Mouse (Mus musculus) forebrain, embryonic 15.5 days (tissue): ENCODE measurements at regions not wholly inside any gene's neighbourhood (a gene's known extent, or its start where the extent isn't known, plus 50 kb on each side); places are given as distances from the start of the nearest gene placed in this dataset.
A peak's percentile ranks its signal among the peaks of the same experiment; 100 is the strongest.

Experiments
- ATAC-seq: fragments of 200-750 bp; cut with Nextera tagmentation; replicated peaks from 2 replicates; pipeline ENCODE4 v1.8.0; 2017; ENCODE audit warnings: mild to moderate bottlenecking, moderate TSS enrichment, moderate library complexity
- H3K27ac ChIP-seq: fragments of 300-500 bp; sonication (generic); replicated peaks from 2 replicates; pipeline ENCODE4 v1.5.1; 2015; ENCODE audit warnings: mild to moderate bottlenecking, inconsistent platforms
- H3K27me3 ChIP-seq: fragments of 300-500 bp; sonication (generic); 2 replicates; pipeline ENCODE4 v1.6.1; 2015; ENCODE audit warnings: inconsistent platforms
- H3K36me3 ChIP-seq: fragments of 300-500 bp; sonication (generic); 2 replicates; pipeline ENCODE4 v1.6.1; 2015; ENCODE audit warnings: mild to moderate bottlenecking, inconsistent platforms
- H3K4me1 ChIP-seq: fragments of 300-500 bp; sonication (generic); 2 replicates; pipeline ENCODE4 v1.6.1; 2015; ENCODE audit warnings: inconsistent platforms
- H3K4me2 ChIP-seq: fragments of 300-500 bp; sonication (generic); replicated peaks from 2 replicates; pipeline ENCODE4 v1.6.1; 2015; ENCODE audit warnings: mild to moderate bottlenecking, inconsistent platforms
- H3K4me3 ChIP-seq: fragments of 300-500 bp; sonication (generic); 2 replicates; pipeline ENCODE4 v1.5.1; 2015; ENCODE audit warnings: mild to moderate bottlenecking, inconsistent platforms
- H3K9ac ChIP-seq: fragments of 300-500 bp; sonication (generic); replicated peaks from 2 replicates; pipeline ENCODE4 v1.6.1; 2015; ENCODE audit warnings: mild to moderate bottlenecking, inconsistent platforms
- H3K9me3 ChIP-seq: fragments of 300-500 bp; sonication (generic); 2 replicates; pipeline ENCODE4 v1.6.1; 2016; ENCODE audit warnings: inconsistent platforms
- WGBS: fragments of 180-500 bp; shearing (Covaris S2); methylation state at CpG from one replicate; pipeline ENCODE4 v1.1.7; 2015; ENCODE audit warnings: mixed read lengths; 5-methylcytosine and 5-hydroxymethylcytosine counted together

DNA sequence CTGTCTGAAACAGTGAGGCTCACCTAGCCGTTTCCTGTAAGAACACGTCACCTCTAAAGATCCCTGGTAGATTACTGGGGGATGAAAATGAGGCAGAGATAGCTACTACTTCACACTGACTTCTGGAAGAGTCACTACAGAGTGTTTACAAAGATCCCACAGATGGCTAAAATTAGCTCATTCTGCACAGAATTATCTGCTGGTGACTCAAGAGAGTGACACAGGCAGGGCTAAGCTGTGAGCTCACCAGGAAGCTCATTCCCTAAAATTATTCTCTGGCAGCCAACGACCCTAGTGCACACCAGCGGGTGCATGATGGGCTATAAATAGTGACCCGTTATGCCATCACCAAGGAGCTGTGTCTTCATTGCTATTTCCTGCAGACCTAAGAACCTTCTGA lies 53.2 kb upstream of the Ddah1 start:
- no peak overlapping the region for H3K27ac ChIP-seq
- H3K9me3 ChIP-seq: no peaks in the 10 kb centered on the region
- ATAC-seq: no peak
- H3K9ac ChIP-seq: no peak overlapping the region
- no peaks in the 10 kb centered on the region for H3K36me3 ChIP-seq
- no peak overlapping the region for H3K4me3 ChIP-seq
- WGBS: 77% methylated on average over 5 of the region's 5 CpGs
- 0 out of 2 replicates have a peak, but pooled peaks cover 3% of the 10 kb centered on the region for H3K4me1 ChIP-seq
- no peak overlapping the region for H3K4me2 ChIP-seq
- H3K27me3 ChIP-seq: no peaks in the 10 kb centered on the region

GRCm38 (mm10) chr3:145704054-145704453 lies 54.3 kb upstream of the Ccn1 start:
- no peak overlapping the region for H3K4me3 ChIP-seq
- no peak for ATAC-seq
- 69% methylated on average over 9 of the region's 9 CpGs for WGBS
- 0 out of 2 replicates have a peak, but pooled peaks cover 3% of the 10 kb centered on the region for H3K4me1 ChIP-seq
- no peak overlapping the region for H3K27ac ChIP-seq
- H3K4me2 ChIP-seq: no peak overlapping the region
- H3K27me3 ChIP-seq: no peaks in the 10 kb centered on the region
- H3K36me3 ChIP-seq: no peaks in the 10 kb centered on the region
- H3K9ac ChIP-seq: no peak overlapping the region
- no peaks in the 10 kb centered on the region for H3K9me3 ChIP-seq

DNA sequence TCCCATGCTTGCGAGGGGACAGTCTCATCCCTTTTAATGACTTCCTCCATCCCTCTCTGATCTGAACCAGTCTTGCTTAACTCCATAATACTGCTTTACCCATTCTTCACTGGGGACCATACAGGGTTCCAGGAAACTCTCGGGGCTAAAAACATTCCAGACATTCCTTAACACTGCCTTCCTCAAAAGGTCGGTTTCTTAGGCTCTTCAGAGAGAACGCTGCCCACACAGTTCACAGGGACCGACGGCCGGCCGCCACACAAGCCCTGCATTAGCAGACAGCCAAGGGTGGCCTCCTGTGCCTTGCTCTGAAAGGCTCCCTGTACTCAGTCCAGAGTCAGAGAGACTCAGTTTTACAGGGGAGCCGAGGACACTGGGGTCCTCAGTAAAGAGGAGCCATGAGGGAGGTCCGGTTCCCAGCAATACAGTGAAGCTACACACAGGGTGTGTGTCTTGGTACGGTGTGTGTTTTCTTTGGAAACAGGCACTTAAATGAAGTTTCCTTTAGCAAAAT lies 53.7 kb upstream of the Ccn1 start:
- Histone ChIP-seq H3K27ac (no peak overlapping the region), H3K4me1 (0 out of 2 replicates have a peak, but pooled peaks cover 3% of the 10 kb centered on the region), H3K4me3 (no peak overlapping the region), H3K4me2 (no peak overlapping the region), H3K9ac (no peak overlapping the region), H3K36me3 (no peaks in the 10 kb centered on the region), H3K27me3 (no peaks in the 10 kb centered on the region), H3K9me3 (no peaks in the 10 kb centered on the region)
- 15% methylated on average over 11 of the region's 11 CpGs for WGBS
- ATAC-seq: peak; percentile 46

DNA sequence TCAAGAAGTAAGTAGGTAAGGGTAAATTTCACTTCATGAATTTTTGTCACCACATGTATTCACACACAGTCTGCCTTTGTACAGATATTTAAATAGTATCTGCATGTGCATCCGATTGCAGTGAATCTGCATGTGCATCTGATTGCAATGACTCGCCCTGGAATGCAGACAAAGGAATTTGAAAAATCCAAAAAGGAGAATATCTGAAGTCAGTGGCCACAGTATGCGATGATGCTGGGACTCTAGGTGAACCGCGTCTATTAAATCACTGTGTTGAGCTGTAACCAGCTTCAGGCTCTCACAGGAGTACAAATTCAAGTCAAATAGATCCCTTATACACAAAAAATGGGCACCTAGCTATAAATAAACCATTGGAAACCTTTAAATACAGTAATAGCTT lies 53.0 kb upstream of the Ccn1 start:
- H3K27me3 ChIP-seq: no peaks in the 10 kb centered on the region
- H3K9me3 ChIP-seq: no peaks in the 10 kb centered on the region
- H3K4me1 ChIP-seq: 0 out of 2 replicates have a peak, but pooled peaks cover 3% of the 10 kb centered on the region
- no peak overlapping the region for H3K4me3 ChIP-seq
- no peak overlapping the region for H3K4me2 ChIP-seq
- H3K36me3 ChIP-seq: no peaks in the 10 kb centered on the region
- no peak for ATAC-seq
- 69% methylated on average over 5 of the region's 5 CpGs for WGBS
- H3K9ac ChIP-seq: no peak overlapping the region
- H3K27ac ChIP-seq: no peak overlapping the region

GRCm38 (mm10) chr3:145701945-145702344 lies 52.2 kb upstream of the Ccn1 start:
- no peaks in the 10 kb centered on the region for H3K27me3 ChIP-seq
- H3K9me3 ChIP-seq: no peaks in the 10 kb centered on the region
- H3K36me3 ChIP-seq: no peaks in the 10 kb centered on the region
- WGBS: 85% methylated on average over 6 of the region's 6 CpGs
- 0 out of 2 replicates have a peak, but pooled peaks cover 3% of the 10 kb centered on the region for H3K4me1 ChIP-seq
- no peak overlapping the region for H3K4me2 ChIP-seq
- H3K4me3 ChIP-seq: no peak overlapping the region
- no peak for ATAC-seq
- H3K9ac ChIP-seq: no peak overlapping the region
- H3K27ac ChIP-seq: no peak overlapping the region
